Mouse (Mus musculus): ENCODE measurements around the gene Cend1. TPM values are rescaled to one million over a fixed set of nuclear protein-coding genes. Genes with fewer than 3 reads are reported as not detected.

Cend1 gene
- polyA plus RNA-seq, 1 experiment: 6.4 TPM

DNA sequence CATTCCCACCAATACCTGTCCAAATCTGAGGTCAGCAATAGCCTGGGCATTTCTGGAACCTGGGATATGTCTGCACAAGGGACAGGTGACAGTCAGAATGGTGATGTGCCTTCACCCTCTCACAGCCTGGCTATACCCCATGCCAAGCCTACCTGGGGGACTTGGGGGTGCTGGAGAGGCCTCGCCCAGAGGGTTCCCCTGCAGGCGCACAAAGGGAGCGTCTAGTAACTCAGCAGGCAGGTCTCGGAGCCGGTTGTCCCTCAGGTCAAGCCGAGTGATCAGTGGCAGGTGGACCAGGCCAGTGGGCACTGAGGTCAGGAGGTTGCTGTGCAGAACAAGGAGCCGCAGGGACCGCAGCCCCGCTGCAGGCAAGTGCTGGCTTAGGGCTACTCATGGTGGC lies 12.2 kb upstream of the Cend1 start:
- Histone ChIP-seq H3K4me3 (ENCODE audit: insufficient read depth, low read depth, low read length) (no peak overlapping the region), H3K27ac (replicated peaks; ENCODE audit: low read depth, low read length) (no peak overlapping the region), H3K4me1 (ENCODE audit: control insufficient read depth, insufficient read depth, insufficient read length, low read length) (peaks cover 8% of the 10 kb centered on the region)

DNA sequence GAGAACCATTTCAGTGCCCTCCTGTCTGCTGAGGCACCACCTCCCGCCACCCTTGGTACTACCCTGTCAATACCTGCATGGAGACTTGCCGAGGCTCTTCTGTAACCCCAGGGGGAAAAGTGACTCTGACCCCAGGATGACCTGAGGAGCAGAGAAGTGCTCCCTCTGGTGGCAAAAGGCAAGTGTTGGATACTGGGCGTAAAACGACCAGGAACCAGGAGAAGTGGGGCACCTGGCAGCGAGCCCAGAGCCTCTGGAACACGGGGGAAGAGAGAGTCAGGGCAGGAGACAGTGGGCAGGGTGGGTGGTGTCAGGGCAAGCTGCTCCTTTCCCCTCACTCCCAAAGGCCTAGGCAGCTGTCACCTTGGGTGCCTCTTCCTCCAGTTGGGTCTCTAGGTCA lies 11.3 kb upstream of the Cend1 start:
- H3K4me1 ChIP-seq (ENCODE audit: control insufficient read depth, insufficient read depth, insufficient read length, low read length): peaks cover 14% of the 10 kb centered on the region
- H3K4me3 ChIP-seq (ENCODE audit: insufficient read depth, low read depth, low read length): no peak overlapping the region
- no peak overlapping the region for H3K27ac ChIP-seq (replicated peaks; ENCODE audit: low read depth, low read length)

DNA sequence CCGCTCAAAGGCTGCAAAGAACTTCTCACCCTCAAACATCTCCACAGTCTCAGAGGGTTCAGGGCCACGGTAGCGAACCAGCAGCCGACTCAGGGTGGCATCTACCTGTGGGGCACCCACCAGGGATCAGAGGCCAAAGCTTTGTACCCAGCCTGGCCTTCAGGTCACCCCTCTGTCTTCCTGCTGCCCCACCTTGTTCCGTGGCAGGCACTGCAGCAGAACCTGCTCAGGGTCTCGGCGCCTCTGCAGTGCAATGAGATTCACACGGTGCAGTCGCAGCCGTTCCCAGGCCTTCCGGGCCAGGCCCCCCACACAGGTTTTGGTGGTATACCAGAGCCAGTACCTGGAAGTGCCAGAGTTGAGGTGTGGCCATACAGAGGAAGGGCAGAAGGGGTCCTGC lies 10.5 kb upstream of the Cend1 start:
- Histone ChIP-seq H3K4me1 (ENCODE audit: control insufficient read depth, insufficient read depth, insufficient read length, low read length) (peaks cover 18% of the 10 kb centered on the region), H3K27ac (replicated peaks; ENCODE audit: low read depth, low read length) (no peak overlapping the region), H3K4me3 (ENCODE audit: insufficient read depth, low read depth, low read length) (no peak overlapping the region)

DNA sequence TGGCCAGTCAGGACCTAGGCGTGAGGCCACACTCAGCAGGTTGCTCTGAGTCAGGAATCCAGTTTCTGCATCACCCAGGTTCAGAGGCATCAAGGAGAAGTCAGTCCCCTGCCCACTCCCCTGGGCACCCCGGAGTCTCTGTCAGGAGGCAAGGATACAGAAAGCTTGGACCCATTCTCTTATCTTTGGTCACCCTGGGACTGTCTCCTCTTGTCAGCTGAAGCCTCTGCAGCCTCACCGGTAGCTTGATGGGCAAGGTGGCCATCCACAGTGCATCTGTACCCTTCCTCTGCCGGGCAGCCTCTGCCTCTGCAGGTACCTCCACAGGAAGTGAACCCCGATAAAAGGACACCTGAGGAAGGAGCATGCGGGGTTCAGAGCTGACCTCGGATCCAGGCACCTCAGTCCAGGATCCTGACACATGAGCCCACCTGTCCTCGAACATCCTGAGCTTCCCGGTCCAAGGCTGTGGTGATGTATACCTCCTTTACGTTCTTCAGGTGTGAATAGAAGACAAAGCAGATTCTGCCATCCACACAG lies 9.9 kb upstream of the Cend1 start:
- Histone ChIP-seq H3K4me1 (ENCODE audit: control insufficient read depth, insufficient read depth, insufficient read length, low read length) (peaks cover 18% of the 10 kb centered on the region), H3K4me3 (ENCODE audit: insufficient read depth, low read depth, low read length) (no peak overlapping the region), H3K27ac (replicated peaks; ENCODE audit: low read depth, low read length) (no peak overlapping the region)

DNA sequence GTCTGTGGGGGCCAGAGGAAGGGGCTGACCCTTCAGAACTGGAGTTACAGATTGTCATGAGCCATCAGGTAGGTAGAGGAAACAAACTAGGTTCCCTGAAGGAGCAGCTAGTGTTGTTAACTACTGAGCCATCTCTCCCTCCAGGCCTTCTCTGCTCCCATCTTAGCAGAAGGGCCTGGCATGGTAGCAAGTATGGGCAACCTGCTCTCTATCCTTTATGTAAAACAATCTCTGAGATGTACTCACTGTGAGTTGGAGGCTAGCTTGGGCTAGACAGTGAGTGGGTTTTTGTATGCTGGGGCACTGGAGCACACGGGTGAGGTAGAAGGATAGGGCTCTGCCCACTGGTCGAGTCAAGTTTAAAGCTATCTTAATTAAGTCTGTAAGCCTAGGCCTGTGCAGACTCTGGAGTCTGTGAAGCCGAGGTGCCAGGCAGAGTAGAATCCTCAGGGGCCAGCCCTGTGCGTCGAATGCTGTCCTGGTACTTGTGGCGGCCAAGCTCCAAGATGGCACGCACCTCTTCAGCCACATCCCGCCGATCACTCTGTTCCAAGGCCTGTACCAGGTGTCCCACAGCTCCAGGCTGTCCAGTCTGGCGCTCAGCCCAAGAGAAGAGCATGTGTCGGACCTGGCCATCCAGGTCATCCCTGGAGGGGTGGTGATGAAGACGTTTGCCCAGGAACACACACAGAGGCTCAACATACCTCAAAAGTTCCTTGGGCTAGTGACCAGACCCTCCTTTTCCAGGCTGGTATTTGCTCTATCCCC lies 9.1 kb upstream of the Cend1 start:
- H3K4me1 ChIP-seq (ENCODE audit: control insufficient read depth, insufficient read depth, insufficient read length, low read length): peaks cover 19% of the 10 kb centered on the region
- no peak overlapping the region for H3K27ac ChIP-seq (replicated peaks; ENCODE audit: low read depth, low read length)
- H3K4me3 ChIP-seq (ENCODE audit: insufficient read depth, low read depth, low read length): no peak overlapping the region

DNA sequence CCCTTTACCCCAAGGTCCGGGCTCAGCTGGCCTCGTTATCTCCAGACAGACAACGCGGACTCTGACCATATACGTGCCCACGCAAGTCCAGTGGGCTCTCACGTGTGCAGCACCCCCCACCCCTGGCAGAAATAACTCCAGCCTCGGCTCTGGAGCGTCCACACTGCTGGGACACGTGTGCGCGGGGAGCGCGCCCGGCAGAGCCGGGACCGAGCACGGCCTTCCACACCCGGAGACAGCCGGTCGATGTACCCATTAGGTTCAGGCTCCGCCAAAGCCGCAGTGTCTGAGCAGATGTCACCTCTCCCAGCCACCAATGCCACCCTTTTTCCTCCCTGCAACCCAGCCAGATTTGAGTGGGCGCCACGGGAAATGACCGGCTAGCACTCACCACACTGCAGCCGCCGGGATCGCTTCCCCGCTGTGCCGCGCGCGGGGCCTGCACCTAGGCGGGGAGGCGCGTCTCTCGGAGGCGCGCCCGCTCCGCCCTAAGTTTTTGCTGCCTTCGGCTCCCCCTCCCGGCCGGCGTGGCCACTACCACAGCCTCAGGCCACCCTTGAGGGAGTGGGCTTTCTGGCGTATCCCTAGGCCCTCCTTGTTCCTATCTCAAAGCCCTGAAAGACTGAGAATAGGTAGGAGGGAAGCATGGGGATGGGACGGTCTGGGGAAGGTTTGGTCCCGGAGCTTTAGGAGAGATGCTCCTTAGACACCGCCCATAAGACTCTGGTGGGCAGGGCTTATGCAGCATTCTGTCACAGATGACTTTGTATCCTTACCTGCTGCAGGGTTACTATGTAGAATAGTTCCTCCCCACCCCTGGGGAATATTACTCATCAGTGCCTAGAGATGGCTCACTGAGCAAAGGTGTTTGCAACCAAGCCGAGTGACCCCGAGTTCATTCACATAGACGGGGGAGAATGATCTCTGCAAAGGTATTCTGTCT lies 8.2 kb upstream of the Cend1 start, which contains the start of gene Slc25a22:
Gene Slc25a22, minus strand, starts transcription at position 715 of the 943 bp plus-strand sequence.
- Histone ChIP-seq H3K4me3 (ENCODE audit: insufficient read depth, low read depth, low read length) (peak within 1 kb of the TSS; percentile 97), H3K4me1 (ENCODE audit: control insufficient read depth, insufficient read depth, insufficient read length, low read length) (peaks cover 16% of the 10 kb centered on the region), H3K27ac (replicated peaks; ENCODE audit: low read depth, low read length) (peak within 1 kb of the TSS; percentile 82)

DNA sequence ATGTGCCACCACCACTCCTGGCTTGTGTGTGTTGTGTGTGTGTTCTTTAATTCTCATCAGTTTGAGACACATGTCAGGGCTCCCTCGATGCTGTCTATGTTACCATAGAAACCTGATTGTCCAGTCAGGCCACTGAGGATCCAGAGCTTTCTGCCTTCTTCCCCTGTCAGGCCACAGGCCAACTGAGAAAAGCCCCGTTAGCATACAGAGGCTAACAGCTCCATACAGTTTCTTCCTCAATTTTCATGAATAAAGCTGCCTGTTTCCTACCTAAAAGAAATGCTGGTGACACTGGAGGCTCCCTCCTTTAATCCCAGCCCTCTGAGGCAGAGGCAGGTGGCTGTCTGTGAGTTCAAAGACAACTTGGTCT lies 7.2 kb upstream of the Cend1 start:
- Histone ChIP-seq H3K4me1 (ENCODE audit: control insufficient read depth, insufficient read depth, insufficient read length, low read length) (peaks cover 16% of the 10 kb centered on the region), H3K4me3 (ENCODE audit: insufficient read depth, low read depth, low read length) (peak overlapping the region; percentile 97), H3K27ac (replicated peaks; ENCODE audit: low read depth, low read length) (no peak overlapping the region)

DNA sequence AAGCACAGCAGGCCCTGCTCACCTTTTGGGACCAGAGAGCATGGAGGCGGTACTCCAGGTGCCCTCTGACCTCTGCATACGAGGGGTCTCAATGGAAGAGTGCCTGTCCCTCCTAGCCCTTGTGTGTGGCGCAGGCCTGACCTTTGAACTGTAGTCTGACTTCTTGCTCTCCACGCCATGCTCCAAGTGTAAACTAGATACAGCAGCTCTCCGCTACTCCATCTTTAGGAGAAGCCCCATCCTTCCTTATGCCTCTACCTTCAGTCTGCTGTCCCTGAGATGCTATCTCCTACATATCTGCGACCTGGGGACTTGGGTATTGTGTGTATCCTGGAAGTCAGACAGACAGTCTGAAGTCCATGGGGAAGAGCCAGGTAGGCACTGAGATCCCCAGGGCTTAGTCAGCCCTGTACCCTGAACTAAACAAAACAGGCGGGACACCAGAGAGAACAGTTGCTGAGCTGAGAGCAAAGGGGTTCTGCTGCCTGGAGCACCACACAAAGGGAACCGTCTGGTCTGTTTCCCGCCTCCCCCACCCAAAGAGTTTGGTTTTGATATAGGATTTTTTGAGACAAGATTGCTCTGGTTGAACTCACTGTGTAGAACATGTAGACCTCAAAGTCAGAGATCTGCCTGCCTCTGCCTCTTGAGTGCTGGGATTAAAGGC lies 6.7 kb upstream of the Cend1 start:
- Histone ChIP-seq H3K27ac (replicated peaks; ENCODE audit: low read depth, low read length) (peak overlapping the region; percentile 36), H3K4me1 (ENCODE audit: control insufficient read depth, insufficient read depth, insufficient read length, low read length) (peaks cover 16% of the 10 kb centered on the region), H3K4me3 (ENCODE audit: insufficient read depth, low read depth, low read length) (peak overlapping the region; percentile 51)

DNA sequence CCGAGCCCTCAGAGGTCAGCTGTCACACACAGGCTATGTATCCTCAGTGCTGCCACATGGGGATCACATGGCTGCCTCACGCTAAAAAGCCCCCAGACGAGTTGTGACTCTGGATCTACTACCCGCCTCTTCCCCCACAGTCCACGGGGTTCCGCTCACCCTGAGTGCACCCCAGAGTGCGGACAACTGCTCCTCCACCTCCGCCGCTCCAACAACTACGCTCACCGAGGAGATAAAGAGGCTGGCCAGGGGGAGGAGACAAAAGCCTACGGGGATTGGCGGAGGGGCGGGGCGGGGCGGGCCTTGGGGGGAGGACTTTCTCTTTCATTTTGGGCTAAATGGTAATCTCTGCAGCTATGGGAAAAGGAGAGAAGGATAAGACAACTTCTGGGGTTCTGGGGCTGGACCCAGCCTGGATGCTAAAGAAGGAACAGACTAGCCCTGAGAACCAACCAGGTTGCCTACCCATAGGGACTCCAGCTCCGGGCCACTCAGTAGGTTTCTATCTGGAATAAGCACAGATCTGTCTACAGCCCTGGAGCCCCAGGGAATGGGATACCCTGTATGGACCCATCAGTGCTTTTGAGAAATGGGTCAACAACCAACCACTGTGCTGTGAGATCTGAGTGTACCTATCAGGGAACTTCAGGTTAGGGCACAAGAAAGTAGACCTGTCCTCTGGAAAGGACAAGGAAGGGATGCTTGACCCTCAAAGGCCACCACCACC lies 6.0 kb upstream of the Cend1 start:
- Histone ChIP-seq H3K4me1 (ENCODE audit: control insufficient read depth, insufficient read depth, insufficient read length, low read length) (peaks cover 16% of the 10 kb centered on the region), H3K27ac (replicated peaks; ENCODE audit: low read depth, low read length) (peak overlapping the region; percentile 53), H3K4me3 (ENCODE audit: insufficient read depth, low read depth, low read length) (peak overlapping the region; percentile 69)

DNA sequence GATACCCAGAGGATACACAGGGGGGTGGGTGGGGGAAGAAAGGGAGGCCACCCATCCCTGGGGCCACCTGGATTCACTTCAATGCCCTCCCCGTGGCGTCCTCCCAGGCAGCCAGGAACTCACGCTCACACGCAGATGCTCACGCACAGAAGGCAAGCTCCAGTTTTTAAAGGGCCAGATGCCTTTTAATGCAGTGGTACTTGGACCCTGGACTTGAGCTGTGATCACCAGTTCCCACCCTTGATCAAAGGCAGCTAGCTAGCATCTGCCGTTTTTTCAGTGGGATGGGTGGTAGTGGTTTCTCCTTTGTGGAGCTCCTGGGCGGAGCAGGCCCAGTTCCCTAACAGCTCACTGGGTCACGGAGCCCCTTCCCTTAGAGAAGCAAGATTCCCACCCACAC lies 5.2 kb upstream of the Cend1 start:
- H3K4me1 ChIP-seq (ENCODE audit: control insufficient read depth, insufficient read depth, insufficient read length, low read length): peaks cover 17% of the 10 kb centered on the region
- peak overlapping the region; percentile 53 for H3K27ac ChIP-seq (replicated peaks; ENCODE audit: low read depth, low read length)
- peak overlapping the region; percentile 69 for H3K4me3 ChIP-seq (ENCODE audit: insufficient read depth, low read depth, low read length)

DNA sequence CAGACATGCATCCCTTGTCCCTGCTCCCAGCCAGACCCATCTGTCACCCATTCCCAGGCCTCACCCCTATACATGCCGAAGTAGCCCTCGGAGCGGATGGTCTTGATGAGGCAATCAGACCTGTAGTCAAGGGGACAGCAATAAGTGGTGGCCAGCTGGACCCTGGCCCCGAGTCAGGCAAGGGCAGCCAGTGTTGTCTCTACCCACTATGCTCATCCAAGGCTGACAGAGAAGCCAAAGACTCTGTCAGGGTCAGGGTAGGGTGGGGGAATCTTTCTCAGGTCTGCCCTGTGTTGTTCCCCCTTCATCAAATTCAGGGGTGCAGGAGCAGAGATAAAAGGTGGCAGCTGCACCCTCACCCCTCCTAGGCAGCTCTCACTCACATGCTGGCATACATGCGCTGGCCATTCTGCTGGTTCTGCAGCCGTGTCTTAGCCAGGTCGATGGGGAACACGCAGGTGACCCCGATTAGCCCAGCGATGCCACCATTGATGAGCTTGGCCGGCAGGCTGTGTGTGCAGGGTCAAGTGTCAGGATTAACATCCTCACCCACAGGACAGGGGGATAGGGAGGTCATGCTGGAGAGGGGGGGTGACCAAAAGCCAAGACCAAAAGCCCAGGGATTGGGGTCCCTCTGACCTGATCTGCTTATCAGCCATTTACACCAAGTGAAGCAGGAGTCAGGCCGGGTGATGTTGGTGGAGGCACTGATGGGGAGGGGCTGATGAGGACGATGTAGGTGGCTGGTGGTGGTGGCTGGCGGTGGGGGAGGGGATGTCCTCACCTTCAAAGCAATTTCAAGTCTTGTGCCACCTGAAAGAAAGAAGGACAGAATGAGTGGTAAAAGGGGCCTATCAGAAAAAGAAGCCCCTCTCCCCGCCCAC lies 4.5 kb upstream of the Cend1 start:
- H3K4me3 ChIP-seq (ENCODE audit: insufficient read depth, low read depth, low read length): peak overlapping the region; percentile 69
- peaks cover 24% of the 10 kb centered on the region for H3K4me1 ChIP-seq (ENCODE audit: control insufficient read depth, insufficient read depth, insufficient read length, low read length)
- peak overlapping the region; percentile 40 for H3K27ac ChIP-seq (replicated peaks; ENCODE audit: low read depth, low read length)

DNA sequence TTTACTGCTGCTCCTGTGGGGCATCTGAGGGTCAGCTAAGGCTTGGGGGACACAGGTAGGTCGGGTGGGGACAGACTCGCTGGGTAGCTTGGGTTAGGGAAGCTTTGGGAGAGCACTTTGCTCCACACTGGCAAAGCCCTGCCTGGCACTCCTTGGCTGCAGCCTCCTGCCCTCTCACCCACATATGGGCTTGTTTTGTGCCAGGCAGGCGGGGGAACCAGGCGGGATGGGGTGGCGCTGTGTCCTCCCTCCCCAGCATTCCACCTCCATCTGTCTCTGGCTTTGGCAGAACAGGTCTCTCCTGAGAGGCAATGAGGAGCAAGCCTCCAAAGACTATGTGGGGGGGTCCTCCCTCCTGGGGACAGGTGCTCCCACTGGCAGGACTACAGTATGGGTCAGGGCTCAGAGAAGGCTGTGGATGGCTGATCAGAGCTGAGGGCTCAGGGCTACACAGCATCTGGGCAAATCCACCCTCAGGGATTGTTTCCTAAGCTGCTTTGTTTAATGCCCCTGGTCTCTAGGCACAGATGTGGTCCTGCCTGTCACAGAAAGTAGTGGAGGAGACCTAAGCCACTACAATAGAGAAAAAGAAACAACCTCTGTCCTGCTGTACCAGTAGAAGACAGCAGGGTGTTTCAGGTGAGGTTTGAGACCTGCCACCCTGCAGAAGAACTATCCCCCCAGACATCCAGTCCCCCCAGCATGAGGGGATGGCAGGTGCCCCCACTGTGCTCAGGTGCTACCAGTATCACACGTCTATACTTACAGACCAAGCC lies 3.6 kb upstream of the Cend1 start:
- Histone ChIP-seq H3K27ac (replicated peaks; ENCODE audit: low read depth, low read length) (peak overlapping the region; percentile 93), H3K4me1 (ENCODE audit: control insufficient read depth, insufficient read depth, insufficient read length, low read length) (peaks cover 24% of the 10 kb centered on the region), H3K4me3 (ENCODE audit: insufficient read depth, low read depth, low read length) (peak overlapping the region; percentile 37)

DNA sequence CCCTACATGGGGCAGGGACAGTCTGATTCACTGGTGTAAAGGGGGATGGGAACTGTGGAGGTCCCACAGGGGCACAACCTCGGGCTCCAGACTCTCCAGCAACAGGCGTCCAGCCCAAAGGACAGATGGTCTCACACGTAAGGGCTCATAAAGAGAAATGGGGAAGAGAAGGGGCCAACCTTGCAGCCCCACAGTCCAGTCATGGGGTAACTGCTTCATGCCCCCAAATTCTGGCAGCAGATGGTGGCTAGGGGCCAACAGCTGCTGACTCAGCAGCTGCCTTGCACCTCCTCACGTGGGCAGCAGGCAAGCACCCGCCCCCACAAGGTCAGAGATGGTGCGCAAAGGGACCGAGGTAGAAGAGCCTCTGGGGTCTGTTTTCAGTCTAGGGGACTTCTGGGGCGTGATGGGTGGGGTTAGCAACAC lies 2.9 kb upstream of the Cend1 start:
- peaks cover 24% of the 10 kb centered on the region for H3K4me1 ChIP-seq (ENCODE audit: control insufficient read depth, insufficient read depth, insufficient read length, low read length)
- H3K4me3 ChIP-seq (ENCODE audit: insufficient read depth, low read depth, low read length): peak overlapping the region; percentile 37; the same call in 1 of the 2 replicates
- H3K27ac ChIP-seq (replicated peaks; ENCODE audit: low read depth, low read length): peak overlapping the region; percentile 93

Measured in brown adipose tissue, adult 24 weeks (tissue).